Mouse (Mus musculus): ENCODE measurements around the gene Slc38a2. TPM values are rescaled to one million over a fixed set of nuclear protein-coding genes. Genes with fewer than 3 reads are reported as not detected.

Gene Slc38a2
- total RNA-seq, 1 experiment from 2014 or later, result 155 TPM

DNA sequence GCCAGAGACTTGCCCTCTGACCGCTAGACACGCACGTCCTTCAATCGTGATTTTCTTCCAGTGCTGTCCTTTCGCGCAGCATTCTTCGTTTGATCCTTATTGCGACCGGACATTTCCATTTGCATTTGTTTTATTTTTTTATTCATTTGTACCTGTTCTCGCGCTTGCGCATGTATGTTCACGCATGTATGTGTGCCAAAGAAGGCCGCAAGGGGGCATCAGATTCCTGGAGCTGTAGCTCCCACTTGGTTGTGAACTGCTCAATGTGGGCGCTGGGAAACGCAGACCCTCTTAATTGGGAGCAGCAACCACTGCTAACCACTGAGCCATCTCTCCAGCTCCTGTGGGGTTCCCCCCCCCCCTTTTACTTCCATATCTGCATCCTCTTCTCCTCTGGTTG is 46.5 kb downstream of the Slc38a2 start:
- ATAC-seq (replicated peaks in 1 of 2; ENCODE audit: insufficient read depth in 1 of 2, low FRiP score in 2 of 2, low TSS enrichment in 1 of 2, low read depth in 1 of 2, poor library complexity in 2 of 2, severe bottlenecking in 2 of 2), result no peak

DNA sequence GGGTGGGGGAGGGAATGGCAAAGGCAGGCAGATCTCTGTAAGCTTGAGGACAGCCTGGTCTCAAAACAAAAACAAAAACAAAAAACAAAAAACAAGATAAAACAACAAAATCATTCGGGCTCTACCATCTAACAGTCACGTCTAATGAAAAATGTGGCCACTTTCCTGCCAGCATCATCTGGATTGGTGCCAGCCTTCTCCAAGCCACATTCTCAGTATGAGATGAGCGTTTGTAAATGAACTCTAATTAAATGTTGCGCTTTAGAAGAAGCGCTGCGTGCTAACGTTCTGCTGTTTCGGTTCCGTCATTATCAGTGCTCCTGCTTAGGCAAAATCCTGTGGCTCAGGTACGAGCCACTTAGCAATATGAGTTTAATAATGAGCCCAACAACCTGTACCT is 47.0 kb downstream of the Slc38a2 start:
- no peak for ATAC-seq (replicated peaks in 1 of 2; ENCODE audit: insufficient read depth in 1 of 2, low FRiP score in 2 of 2, low TSS enrichment in 1 of 2, low read depth in 1 of 2, poor library complexity in 2 of 2, severe bottlenecking in 2 of 2)

DNA sequence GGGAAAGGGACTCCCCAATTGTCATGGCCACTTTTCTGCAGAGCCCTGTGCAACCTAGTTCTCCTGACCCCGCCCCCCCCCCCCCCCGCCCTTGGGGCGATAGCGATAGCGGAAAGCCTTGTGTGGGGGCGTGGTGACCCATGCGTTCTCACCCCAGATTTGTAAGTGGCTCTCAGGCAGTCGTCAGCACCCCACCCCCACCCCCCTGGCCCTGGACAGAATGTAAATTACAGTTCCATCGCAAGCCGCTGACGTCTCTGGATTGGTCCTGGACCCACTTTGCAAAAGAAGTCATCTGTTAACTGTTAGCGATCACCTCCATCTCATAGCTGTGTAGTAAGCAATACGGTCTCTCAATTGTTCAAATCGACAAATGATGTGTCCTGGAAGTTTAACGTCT is 52.2 kb downstream of the Slc38a2 start:
- no peak for ATAC-seq (replicated peaks in 1 of 2; ENCODE audit: insufficient read depth in 1 of 2, low FRiP score in 2 of 2, low TSS enrichment in 1 of 2, low read depth in 1 of 2, poor library complexity in 2 of 2, severe bottlenecking in 2 of 2)

DNA sequence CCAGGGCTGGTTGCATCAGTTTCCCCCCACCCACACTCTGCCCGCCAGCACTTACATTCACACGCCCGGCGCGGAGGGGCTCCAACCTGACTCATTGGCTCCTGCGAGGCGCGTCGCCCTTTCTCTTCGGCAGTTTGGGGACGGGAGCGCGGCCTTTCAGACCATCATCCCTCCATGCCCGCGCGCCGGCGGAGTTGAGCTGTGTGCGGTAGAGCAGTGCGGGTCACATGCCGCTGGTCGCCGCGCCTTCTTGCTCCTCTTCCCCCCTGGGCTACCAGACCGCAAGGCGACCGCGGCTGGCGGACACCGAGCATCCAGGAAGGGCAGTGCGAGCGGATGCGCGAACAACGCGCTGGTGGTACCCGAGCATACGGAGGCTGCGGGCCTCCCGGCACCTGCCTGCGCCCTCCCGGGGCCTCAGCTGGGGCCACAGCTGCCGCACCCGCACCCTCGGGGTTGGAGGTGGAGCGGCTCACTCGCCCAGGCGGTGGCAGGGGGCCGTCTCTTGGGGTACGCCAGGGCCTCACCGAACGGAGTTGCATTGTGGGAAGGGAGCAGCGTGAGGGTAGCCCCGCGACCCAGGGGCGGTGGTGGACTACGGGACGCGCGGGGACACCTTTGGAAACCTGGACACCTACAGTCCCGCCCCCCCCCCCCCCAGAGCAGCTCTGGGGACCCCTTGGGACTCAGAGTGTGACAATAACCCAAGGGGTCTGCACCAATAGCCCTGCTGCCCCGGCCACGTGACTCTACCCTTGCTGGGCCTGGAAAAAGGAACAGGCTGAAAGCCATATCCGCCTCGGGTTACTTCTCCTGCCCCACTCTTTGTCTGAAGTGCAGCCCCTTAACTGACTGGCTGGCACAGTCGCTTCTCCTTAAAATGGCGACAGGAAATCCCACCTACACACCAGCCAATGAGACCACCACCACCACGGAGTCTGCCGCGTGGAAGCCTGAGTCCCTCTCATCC is 56.8 kb downstream of the Slc38a2 start, which contains the start of gene Slc38a1:
TSS of gene Slc38a1 (minus strand) at position 478 of the 970 bp plus-strand sequence.
- peak; percentile 18 to 36 for ATAC-seq (replicated peaks in 1 of 2; ENCODE audit: insufficient read depth in 1 of 2, low FRiP score in 2 of 2, low TSS enrichment in 1 of 2, low read depth in 1 of 2, poor library complexity in 2 of 2, severe bottlenecking in 2 of 2)

DNA sequence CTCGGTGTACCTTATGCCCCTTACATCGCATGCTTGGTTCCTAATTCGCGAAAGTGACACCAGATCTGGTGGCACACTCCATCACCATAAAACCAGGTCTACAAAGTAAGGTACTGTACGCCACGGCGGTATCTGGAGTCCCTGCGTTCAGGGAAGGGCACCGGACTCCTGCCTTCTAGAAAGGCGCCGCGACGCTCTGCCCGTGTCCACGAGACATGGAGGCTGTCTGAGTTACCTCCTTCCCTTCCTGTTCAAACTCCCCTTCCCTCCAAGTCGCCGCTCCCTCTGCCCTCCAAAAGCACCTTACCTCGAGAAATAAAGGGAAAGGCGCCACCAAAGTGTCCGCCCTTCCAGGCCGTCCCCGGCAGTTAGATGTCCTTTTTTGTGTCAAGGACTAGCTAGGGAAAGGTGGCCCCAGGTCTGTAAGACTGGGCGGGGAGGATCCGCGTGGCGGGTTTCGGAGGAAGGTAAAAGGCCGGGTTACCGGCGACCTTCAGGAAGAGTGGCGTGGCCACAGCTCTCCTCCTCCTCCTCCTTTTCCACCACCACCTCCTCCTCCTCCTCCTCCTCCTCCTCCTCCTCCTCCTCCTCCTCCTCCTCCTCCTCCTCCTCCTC is 57.6 kb downstream of the Slc38a2 start:
- ATAC-seq (replicated peaks in 1 of 2; ENCODE audit: insufficient read depth in 1 of 2, low FRiP score in 2 of 2, low TSS enrichment in 1 of 2, low read depth in 1 of 2, poor library complexity in 2 of 2, severe bottlenecking in 2 of 2), result no peak

DNA sequence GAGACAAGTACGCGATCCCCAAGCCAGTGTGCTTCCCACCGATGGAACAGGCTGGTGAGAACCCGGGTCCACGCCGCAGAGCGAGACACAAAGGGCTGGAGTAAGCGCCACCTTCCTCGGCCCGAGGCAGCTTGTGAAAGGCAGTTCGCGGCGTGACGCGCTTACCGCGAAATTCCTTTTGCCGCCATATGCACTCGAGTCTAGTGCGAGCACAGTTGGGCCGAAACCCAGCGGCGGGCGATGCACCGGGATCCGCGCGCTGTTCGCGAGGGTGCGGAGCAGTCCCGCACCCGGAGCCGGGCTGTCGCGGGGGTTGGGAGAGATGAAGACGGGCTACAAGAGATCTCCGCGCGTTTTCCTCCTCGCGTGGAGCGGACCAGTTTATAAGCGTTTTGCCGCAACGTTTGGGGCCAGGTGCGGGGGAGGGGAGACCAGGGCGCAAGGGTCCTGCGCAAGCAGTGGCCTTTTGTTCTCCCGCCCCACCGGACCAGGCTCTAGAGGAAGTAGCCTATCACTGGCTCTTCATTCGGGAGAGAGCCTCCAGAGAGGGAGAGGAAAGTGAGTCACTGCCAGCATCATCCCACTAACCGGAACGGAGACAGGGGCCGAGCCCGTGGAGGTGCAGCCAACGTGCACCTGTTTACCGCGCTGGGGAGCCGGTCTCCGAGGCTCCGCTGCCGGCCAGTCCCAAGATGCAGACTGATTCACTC is 58.3 kb downstream of the Slc38a2 start:
- ATAC-seq (replicated peaks in 1 of 2; ENCODE audit: insufficient read depth in 1 of 2, low FRiP score in 2 of 2, low TSS enrichment in 1 of 2, low read depth in 1 of 2, poor library complexity in 2 of 2, severe bottlenecking in 2 of 2), result peak; percentile 20 to 34; a peak in 2 of 4 replicates

DNA sequence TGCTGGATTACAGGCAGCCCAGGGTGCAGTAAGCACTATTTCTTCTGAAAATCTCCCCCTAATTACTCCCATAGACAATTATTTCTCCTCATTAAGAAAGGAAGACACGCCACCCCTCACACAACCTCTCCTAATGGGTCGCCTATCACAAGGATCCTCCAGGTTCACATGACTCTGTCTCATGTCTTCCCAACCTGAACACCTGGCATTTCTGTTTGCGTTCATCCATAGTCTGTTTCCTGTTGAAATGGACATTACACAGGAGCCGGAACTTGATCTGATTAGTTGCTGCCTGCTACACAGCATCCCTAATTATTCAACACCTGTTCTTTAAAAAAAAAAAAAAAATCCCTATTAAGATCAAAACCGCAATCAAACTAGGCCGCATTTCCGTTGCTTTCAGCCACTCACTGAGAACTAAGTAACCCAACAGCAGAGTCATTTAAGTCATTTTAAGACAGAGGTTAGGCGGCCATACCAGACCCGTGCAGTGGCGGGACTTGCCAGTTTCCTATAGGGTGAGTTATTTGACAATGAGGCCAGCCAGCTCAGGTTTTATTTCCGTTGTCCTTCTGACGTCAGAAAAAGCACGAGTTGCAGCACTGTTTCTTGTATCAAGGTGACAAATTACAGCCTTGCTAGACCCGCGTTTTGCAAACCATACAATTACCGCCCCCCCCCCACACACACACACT is 59.1 kb downstream of the Slc38a2 start:
- peak; percentile 15 to 28; a peak in 3 of 4 replicates for ATAC-seq (replicated peaks in 1 of 2; ENCODE audit: insufficient read depth in 1 of 2, low FRiP score in 2 of 2, low TSS enrichment in 1 of 2, low read depth in 1 of 2, poor library complexity in 2 of 2, severe bottlenecking in 2 of 2)

DNA sequence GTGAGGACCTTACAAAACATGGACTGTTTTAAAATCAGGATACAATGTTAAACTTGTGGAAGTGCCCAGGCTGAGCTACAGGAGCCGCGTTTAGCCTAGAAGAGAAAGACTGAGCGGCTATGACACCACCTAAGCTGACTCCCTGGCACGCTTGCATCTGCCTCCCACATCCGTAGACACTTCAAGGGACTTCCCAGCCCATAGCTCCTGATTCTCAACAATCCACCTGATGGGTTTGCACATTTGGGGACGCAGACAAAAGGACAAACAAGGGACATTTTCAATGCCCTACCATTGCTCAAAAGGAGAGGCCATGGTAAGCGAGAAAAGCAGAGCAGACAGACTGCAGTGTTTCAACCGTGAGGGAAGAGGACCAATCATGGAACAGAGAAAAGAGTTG is 59.9 kb downstream of the Slc38a2 start:
- ATAC-seq (replicated peaks in 1 of 2; ENCODE audit: insufficient read depth in 1 of 2, low FRiP score in 2 of 2, low TSS enrichment in 1 of 2, low read depth in 1 of 2, poor library complexity in 2 of 2, severe bottlenecking in 2 of 2), result no peak

DNA sequence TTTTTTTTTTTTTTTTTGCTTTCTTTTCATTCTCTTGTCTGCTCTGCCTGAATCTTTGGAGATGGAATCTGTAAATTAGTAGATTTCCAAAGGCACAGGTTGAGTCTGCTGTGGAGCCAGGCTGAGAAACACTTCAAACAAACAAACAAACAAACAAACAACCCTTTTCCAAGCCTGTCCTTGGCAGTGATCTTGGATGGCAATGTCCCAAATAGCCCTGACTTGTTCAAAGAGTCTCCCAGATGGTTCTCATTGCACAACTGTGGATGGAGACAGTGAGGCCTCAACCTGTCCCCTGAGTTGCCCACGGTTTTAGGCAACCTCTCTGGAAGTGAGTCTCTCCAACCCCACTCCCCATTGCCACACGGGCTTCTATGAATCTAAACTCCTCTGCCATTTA is 60.9 kb downstream of the Slc38a2 start:
- no peak for ATAC-seq (replicated peaks in 1 of 2; ENCODE audit: insufficient read depth in 1 of 2, low FRiP score in 2 of 2, low TSS enrichment in 1 of 2, low read depth in 1 of 2, poor library complexity in 2 of 2, severe bottlenecking in 2 of 2)

DNA sequence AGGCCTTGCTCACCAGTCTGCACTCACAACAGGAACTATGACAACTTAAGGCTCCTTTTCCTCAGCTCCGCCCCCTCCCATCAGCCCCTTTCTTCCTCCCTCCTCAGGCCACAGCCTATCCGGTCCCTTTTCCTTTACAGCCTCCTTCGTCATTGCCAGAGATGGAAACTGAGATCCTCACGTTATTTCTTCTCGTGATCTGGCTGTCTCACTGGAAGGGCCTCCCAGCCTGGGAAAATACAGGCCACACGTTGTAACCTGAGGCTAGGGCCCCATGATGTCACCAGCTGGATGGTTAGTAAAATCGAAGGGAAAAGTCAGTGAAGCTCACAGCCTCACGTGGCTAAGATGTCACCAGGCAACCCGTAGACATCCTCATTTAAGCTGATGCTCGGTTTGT is 61.4 kb downstream of the Slc38a2 start:
- peak; percentile 55 to 72 for ATAC-seq (replicated peaks in 1 of 2; ENCODE audit: insufficient read depth in 1 of 2, low FRiP score in 2 of 2, low TSS enrichment in 1 of 2, low read depth in 1 of 2, poor library complexity in 2 of 2, severe bottlenecking in 2 of 2)

Other genes with a start within 250 kb of the Slc38a2 start
- gene Scaf11, start 238.9 kb downstream of the Slc38a2 start, total RNA-seq (2017), result 139 and 141 TPM in 2 replicates
- 87.5 and 108 TPM in 2 replicates for gene Slc38a1, start 56.8 kb downstream of the Slc38a2 start, total RNA-seq (2017)